Mouse (Mus musculus) megakaryocyte, embryonic 14.5 days (primary cell): ENCODE data around the gene Ptpn1.

Source experiments
- FLI1 ChIP-seq: IDR thresholded peaks from 2 replicates; pipeline ENCODE4 v1.6.1; 2012; ENCODE audit warnings: low read length, inconsistent platforms, mixed read lengths
- GATA1 ChIP-seq: IDR thresholded peaks from 3 replicates; pipeline ENCODE4 v1.6.1; 2012; ENCODE audit warnings: mixed read lengths, low read length, inconsistent platforms, borderline replicate concordance

GRCm38 (mm10) chr2:167935956-167936355 lies 4.1 kb downstream of the Ptpn1 start:
- TF ChIP-seq FLI1: no peak
- TF ChIP-seq GATA1: no peak
